Mouse (Mus musculus): Measurements from ENCODE around the gene Mgat5. TPM values are rescaled to one million over a fixed set of nuclear protein-coding genes. Genes with fewer than 3 reads are reported as not detected.

Gene Mgat5
- polyA plus RNA-seq, 1 experiment from 2014 or later: 22.2 TPM

DNA sequence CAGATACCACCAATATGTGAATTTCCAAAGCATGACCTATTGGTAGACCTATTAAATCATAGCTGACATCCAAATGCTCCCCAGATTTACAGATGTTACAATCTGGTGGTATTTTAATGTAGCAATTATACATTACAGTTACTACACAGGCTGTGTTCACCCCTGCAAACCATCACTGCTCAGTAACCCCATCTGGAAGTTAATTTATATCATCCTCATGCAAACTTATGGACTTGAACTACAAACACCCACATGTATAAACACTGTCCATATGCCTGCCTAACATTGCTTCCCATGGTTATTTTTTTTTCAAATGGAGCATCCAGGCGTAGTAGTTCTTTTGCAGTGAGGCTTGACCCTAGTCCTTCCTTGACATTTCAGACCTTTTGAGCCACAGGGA, 236.2 kb downstream of the Mgat5 start:
- H3K4me3 ChIP-seq (ENCODE audit: low read depth, low read length): no peak overlapping the region
- no peak overlapping the region for H3K4me2 ChIP-seq (ENCODE audit: low read depth, low read length)
- H3K27ac ChIP-seq (ENCODE audit: low read depth, low read length): no peak overlapping the region
- H3K27me3 ChIP-seq (ENCODE audit: control insufficient read depth, insufficient read depth, low read length): no peaks in the 10 kb centered on the region
- H3K36me3 ChIP-seq (ENCODE audit: control insufficient read depth, insufficient read depth, low read length): no peaks in the 10 kb centered on the region
- no peaks in the 10 kb centered on the region for H3K9me3 ChIP-seq (ENCODE audit: control insufficient read depth, low read length)
- 78% methylated on average over 1 of the region's 1 CpGs for WGBS
- 0 out of 2 replicates have a peak, but pooled peaks have one; percentile 15 for ATAC-seq (ENCODE audit: low read depth)
- H3K9ac ChIP-seq (replicated peaks; ENCODE audit: low read depth, low read length): no peak overlapping the region
- peaks cover 6% of the 10 kb centered on the region; the same call in 1 of the 2 replicates for H3K4me1 ChIP-seq (ENCODE audit: control insufficient read depth, insufficient read depth, low read length)

DNA sequence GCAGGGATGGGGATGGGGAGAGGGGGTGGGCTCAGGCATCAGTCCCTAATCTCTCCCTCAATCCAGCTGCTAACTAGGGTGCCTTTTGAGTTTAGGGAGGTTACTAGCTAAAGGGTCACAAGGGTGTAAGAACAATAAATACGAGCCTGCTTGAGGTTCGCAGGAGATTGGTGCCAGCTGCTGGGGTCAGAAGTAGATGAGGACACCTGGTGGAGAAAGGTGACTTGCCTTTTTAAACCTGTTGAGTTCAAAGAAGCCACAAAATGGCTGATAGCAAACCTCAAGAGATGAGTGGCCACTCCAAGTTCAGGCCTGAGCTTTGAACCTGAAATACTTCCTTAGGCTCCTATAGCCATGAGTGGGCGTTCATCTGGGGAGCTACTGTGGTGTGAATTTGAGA, 236.9 kb downstream of the Mgat5 start:
- no peak overlapping the region for H3K27ac ChIP-seq (ENCODE audit: low read depth, low read length)
- peaks cover 6% of the 10 kb centered on the region; the same call in 1 of the 2 replicates for H3K4me1 ChIP-seq (ENCODE audit: control insufficient read depth, insufficient read depth, low read length)
- 61% methylated on average over 3 of the region's 3 CpGs for WGBS
- no peaks in the 10 kb centered on the region for H3K36me3 ChIP-seq (ENCODE audit: control insufficient read depth, insufficient read depth, low read length)
- ATAC-seq (ENCODE audit: low read depth): no peak
- H3K9ac ChIP-seq (replicated peaks; ENCODE audit: low read depth, low read length): no peak overlapping the region
- no peaks in the 10 kb centered on the region for H3K27me3 ChIP-seq (ENCODE audit: control insufficient read depth, insufficient read depth, low read length)
- no peak overlapping the region for H3K4me2 ChIP-seq (ENCODE audit: low read depth, low read length)
- no peaks in the 10 kb centered on the region for H3K9me3 ChIP-seq (ENCODE audit: control insufficient read depth, low read length)
- no peak overlapping the region for H3K4me3 ChIP-seq (ENCODE audit: low read depth, low read length)

DNA sequence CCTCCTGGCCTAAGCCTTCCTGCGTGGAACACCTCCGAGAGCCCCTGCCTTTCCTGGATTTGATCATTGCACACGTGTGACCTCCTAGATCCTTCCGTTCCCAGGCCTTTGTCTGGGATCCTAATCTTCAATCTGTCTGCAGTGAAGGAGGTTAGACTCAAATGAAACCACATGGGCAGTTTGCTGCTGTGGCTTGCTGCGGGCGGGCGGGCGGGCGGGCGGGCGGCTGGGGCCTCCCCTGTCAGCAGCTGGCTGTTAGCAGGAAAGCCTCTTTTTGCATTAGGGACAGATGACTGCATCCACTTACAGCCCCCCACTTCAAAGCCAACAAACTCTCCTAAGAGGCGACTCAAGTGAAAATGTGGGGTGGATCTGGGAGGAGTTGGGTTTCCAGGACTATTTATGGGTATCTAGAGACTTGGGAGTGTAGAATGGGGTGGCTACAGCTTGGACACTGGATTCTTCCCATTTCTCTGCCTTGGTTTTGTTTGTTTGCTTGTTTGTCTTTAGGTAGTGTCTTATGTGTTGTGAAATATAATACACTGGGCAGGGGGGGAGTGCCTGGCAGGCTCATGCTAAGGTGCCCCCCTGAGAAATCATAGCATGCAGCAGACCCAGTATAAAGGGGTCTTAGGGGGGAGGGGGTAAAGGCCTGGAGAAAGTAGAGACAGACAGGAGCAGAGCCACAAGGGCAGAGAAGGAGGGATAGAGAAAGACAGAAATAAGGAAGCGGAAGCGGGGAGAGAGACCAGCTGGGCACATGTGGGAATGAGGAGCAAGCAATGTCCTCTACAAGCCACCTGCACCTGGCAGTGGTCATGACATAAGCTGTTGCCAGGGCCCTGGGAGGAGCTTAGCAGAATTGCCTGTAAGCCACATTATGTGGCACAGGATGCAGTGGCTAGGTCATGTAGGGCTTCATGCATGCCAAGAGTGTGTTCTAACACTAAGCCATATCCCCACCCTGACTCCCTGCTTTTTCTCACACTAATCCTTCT, 238.4 kb downstream of the Mgat5 start:
- Histone ChIP-seq H3K36me3 (ENCODE audit: control insufficient read depth, insufficient read depth, low read length) (no peaks in the 10 kb centered on the region), H3K4me2 (ENCODE audit: low read depth, low read length) (no peak overlapping the region), H3K9ac (replicated peaks; ENCODE audit: low read depth, low read length) (no peak overlapping the region), H3K9me3 (ENCODE audit: control insufficient read depth, low read length) (no peaks in the 10 kb centered on the region), H3K4me3 (ENCODE audit: low read depth, low read length) (no peak overlapping the region), H3K27me3 (ENCODE audit: control insufficient read depth, insufficient read depth, low read length) (no peaks in the 10 kb centered on the region), H3K27ac (ENCODE audit: low read depth, low read length) (0 out of 2 replicates have a peak overlapping the region, but pooled peaks have one; percentile 18), H3K4me1 (ENCODE audit: control insufficient read depth, insufficient read depth, low read length) (peaks cover 6% of the 10 kb centered on the region; the same call in 1 of the 2 replicates)
- ATAC-seq (ENCODE audit: low read depth): peak; percentile 38; the same call in 1 of the 2 replicates
- WGBS: 28% methylated on average over 14 of the region's 14 CpGs

DNA sequence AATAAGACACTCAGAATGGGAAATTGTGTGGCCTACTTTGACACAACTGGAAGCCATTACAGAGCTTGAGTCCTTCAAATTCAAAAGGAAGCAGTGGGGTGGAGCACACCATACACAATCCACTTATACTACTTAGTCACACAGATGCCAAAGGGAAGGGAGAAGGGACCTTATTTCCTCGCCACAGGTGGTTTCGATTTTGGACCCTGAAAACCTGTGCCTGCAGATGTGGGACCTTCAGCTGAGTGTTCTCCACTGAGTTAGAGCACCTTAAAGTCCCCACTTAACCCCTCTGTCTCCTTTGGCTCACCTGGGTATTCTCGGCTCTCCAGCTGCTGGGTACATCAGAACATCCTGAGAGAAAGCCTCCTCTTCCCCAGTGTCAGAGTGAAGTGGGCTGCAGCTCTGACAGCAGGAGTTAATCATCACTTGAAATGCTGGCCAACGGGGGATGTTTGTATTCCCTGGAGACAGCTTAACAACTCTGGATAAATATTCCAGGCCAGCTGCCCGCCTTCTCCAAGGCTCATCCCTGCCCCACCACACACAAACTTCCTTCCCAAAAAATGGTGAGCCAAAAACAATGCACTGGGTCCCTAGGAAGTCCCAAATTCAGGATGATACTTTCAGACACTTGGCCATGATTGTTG, 240.1 kb downstream of the Mgat5 start:
- Histone ChIP-seq H3K4me3 (ENCODE audit: low read depth, low read length) (no peak overlapping the region), H3K4me2 (ENCODE audit: low read depth, low read length) (no peak overlapping the region), H3K27ac (ENCODE audit: low read depth, low read length) (no peak overlapping the region), H3K4me1 (ENCODE audit: control insufficient read depth, insufficient read depth, low read length) (peaks cover 6% of the 10 kb centered on the region; the same call in 1 of the 2 replicates), H3K36me3 (ENCODE audit: control insufficient read depth, insufficient read depth, low read length) (no peaks in the 10 kb centered on the region), H3K27me3 (ENCODE audit: control insufficient read depth, insufficient read depth, low read length) (no peaks in the 10 kb centered on the region), H3K9ac (replicated peaks; ENCODE audit: low read depth, low read length) (no peak overlapping the region), H3K9me3 (ENCODE audit: control insufficient read depth, low read length) (no peaks in the 10 kb centered on the region)
- no peak for ATAC-seq (ENCODE audit: low read depth)
- 53% methylated on average over 5 of the region's 5 CpGs for WGBS

DNA sequence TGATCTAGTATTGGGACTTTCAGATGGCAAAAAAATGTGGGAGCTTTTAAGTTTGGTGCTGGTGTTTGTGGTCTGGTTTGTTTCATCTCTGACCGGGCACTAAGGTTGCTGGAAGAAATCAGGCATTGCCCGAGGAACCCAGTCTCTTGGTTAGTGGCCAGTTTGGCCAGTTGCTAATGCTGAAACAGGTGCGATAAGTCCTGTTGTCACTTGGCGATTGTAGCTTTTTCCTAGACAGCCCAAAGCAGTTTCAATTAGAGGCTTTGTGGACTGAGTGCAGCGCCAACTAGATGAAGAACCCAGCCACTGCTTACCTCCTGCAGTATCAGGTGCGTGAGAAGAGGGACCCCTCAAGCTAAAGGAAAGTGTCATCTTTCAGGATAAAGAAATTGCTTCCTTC, 248.6 kb downstream of the Mgat5 start:
- Histone ChIP-seq H3K9me3 (ENCODE audit: control insufficient read depth, low read length) (no peaks in the 10 kb centered on the region), H3K4me2 (ENCODE audit: low read depth, low read length) (no peak overlapping the region), H3K27ac (ENCODE audit: low read depth, low read length) (no peak overlapping the region), H3K27me3 (ENCODE audit: control insufficient read depth, insufficient read depth, low read length) (no peaks in the 10 kb centered on the region), H3K4me1 (ENCODE audit: control insufficient read depth, insufficient read depth, low read length) (no peaks in the 10 kb centered on the region), H3K9ac (replicated peaks; ENCODE audit: low read depth, low read length) (no peak overlapping the region), H3K4me3 (ENCODE audit: low read depth, low read length) (no peak overlapping the region), H3K36me3 (ENCODE audit: control insufficient read depth, insufficient read depth, low read length) (no peaks in the 10 kb centered on the region)
- no peak for ATAC-seq (ENCODE audit: low read depth)
- WGBS: 93% methylated on average over 6 of the region's 6 CpGs

DNA sequence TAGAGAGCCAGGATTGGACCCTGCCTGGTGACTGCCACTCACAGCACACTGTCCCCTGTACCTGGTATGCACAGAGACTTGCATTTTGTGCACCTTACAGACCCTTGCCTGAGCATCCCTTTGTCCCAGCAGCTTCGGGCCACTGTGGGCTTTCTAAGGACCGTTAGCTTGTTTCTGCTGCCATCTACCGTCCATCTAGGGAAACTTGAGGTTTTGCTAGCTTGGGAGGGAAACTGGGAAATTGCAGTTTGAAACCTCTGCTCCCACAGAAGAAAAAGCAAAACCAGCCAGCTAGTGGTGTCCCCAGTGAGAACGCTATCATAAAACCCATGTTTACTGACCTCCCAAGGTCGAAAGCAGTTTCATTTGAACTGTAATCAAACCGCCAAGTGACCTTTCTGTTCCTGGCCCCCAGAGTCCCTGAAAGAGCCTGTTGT, 254.2 kb downstream of the Mgat5 start:
- Histone ChIP-seq H3K9me3 (ENCODE audit: control insufficient read depth, low read length) (no peaks in the 10 kb centered on the region), H3K4me2 (ENCODE audit: low read depth, low read length) (no peak overlapping the region), H3K9ac (replicated peaks; ENCODE audit: low read depth, low read length) (0 out of 2 replicates have a peak overlapping the region, but pooled peaks have one; percentile 32), H3K27me3 (ENCODE audit: control insufficient read depth, insufficient read depth, low read length) (no peaks in the 10 kb centered on the region), H3K36me3 (ENCODE audit: control insufficient read depth, insufficient read depth, low read length) (peaks cover 4% of the 10 kb centered on the region; the same call in 1 of the 2 replicates), H3K27ac (ENCODE audit: low read depth, low read length) (peak overlapping the region; percentile 66), H3K4me3 (ENCODE audit: low read depth, low read length) (no peak overlapping the region), H3K4me1 (ENCODE audit: control insufficient read depth, insufficient read depth, low read length) (peaks cover 4% of the 10 kb centered on the region; the same call in 1 of the 2 replicates)
- ATAC-seq (ENCODE audit: low read depth): peak; percentile 91
- WGBS: 5% methylated on average over 6 of the region's 6 CpGs

DNA sequence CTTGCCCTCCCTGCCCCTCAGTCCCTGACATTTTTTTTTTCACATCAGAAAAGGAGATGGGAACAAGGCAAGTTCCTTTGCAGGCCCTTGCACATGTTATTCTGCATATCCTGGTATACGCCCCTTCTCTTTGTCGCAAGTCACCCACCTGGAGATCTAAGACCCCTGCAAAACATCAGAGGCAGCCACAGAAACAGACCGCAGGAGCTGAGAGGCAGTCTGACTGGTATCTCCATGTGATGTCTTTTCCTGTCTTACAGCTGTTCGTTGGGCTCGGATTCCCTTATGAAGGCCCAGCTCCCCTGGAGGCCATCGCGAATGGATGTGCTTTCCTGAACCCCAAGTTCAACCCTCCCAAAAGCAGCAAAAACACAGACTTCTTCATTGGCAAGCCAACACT, 254.8 kb downstream of the Mgat5 start:
- 62% methylated on average over 7 of the region's 7 CpGs for WGBS
- Histone ChIP-seq H3K36me3 (ENCODE audit: control insufficient read depth, insufficient read depth, low read length) (peaks cover 4% of the 10 kb centered on the region; the same call in 1 of the 2 replicates), H3K27ac (ENCODE audit: low read depth, low read length) (no peak overlapping the region), H3K4me2 (ENCODE audit: low read depth, low read length) (no peak overlapping the region), H3K4me3 (ENCODE audit: low read depth, low read length) (no peak overlapping the region), H3K27me3 (ENCODE audit: control insufficient read depth, insufficient read depth, low read length) (no peaks in the 10 kb centered on the region), H3K9ac (replicated peaks; ENCODE audit: low read depth, low read length) (no peak overlapping the region), H3K4me1 (ENCODE audit: control insufficient read depth, insufficient read depth, low read length) (peaks cover 4% of the 10 kb centered on the region; the same call in 1 of the 2 replicates), H3K9me3 (ENCODE audit: control insufficient read depth, low read length) (no peaks in the 10 kb centered on the region)
- ATAC-seq (ENCODE audit: low read depth): no peak

DNA sequence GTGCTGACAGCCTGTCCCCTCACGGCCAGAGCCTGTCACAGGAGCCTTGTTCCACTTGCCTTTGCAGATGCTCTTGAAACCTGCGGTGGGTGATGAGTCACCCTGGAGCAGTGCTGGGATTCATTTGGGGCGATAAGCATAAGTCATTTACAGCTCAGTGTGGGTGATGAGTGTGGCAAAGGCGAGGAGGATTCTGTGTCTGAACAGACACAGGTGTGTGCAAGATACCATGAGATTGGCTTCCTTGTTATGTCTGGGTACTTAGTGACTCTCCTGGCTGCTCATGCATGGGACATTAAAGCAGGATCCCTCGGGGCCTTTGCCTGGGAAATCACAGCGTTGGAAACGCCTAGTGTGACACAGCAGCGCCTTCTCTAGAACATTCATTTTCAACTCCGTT, 256.2 kb downstream of the Mgat5 start:
- no peaks in the 10 kb centered on the region for H3K27me3 ChIP-seq (ENCODE audit: control insufficient read depth, insufficient read depth, low read length)
- no peaks in the 10 kb centered on the region for H3K9me3 ChIP-seq (ENCODE audit: control insufficient read depth, low read length)
- peaks cover 4% of the 10 kb centered on the region; the same call in 1 of the 2 replicates for H3K36me3 ChIP-seq (ENCODE audit: control insufficient read depth, insufficient read depth, low read length)
- H3K9ac ChIP-seq (replicated peaks; ENCODE audit: low read depth, low read length): no peak overlapping the region
- ATAC-seq (ENCODE audit: low read depth): peak; percentile 26; the same call in 1 of the 2 replicates
- no peak overlapping the region for H3K27ac ChIP-seq (ENCODE audit: low read depth, low read length)
- no peak overlapping the region for H3K4me2 ChIP-seq (ENCODE audit: low read depth, low read length)
- peaks cover 4% of the 10 kb centered on the region; the same call in 1 of the 2 replicates for H3K4me1 ChIP-seq (ENCODE audit: control insufficient read depth, insufficient read depth, low read length)
- H3K4me3 ChIP-seq (ENCODE audit: low read depth, low read length): no peak overlapping the region
- 54% methylated on average over 9 of the region's 9 CpGs for WGBS
